Mouse (Mus musculus) myocyte (in vitro differentiated cells): ENCODE results near the gene Ccdc92.

Experiments used
- CEBPB ChIP-seq: IDR thresholded peaks from 2 replicates; pipeline ENCODE4 v1.6.1; 2011; ENCODE audit warnings: mild to moderate bottlenecking, moderate library complexity; ENCODE audit not compliant: poor library complexity, insufficient read depth, severe bottlenecking
- E2F4 ChIP-seq: IDR thresholded peaks from one replicate; pipeline ENCODE4 v1.6.1; 2011; ENCODE audit warnings: mild to moderate bottlenecking, control low read depth, moderate library complexity; ENCODE audit not compliant: insufficient read depth
- MAX ChIP-seq: IDR thresholded peaks from one replicate; pipeline ENCODE4 v1.6.1; 2011; ENCODE audit warnings: low read depth, mild to moderate bottlenecking, control low read depth
- MYOD1 ChIP-seq, 3 experiments: IDR thresholded peaks; one replicate each; pipeline ENCODE4 v1.6.1; 2011; ENCODE audit warnings: control low read depth in 2 of 3, low read depth in 2 of 3, mild to moderate bottlenecking in 2 of 3, moderate library complexity in 1 of 3; ENCODE audit not compliant: insufficient read length in 2 of 3, control insufficient read depth in 1 of 3
- MYOG ChIP-seq, 3 experiments: IDR thresholded peaks; one replicate each; pipeline ENCODE4 v1.6.1; 2011; ENCODE audit warnings: control low read depth in 2 of 3, low read depth in 2 of 3, mild to moderate bottlenecking in 2 of 3; ENCODE audit not compliant: insufficient read length in 2 of 3, control insufficient read depth in 1 of 3, insufficient read depth in 1 of 3
- POLR2A ChIP-seq: IDR thresholded peaks from one replicate; pipeline ENCODE4 v1.6.1; 2011; ENCODE audit warnings: low read depth, mild to moderate bottlenecking, control low read depth, moderate library complexity; ENCODE audit not compliant: insufficient read length
- POLR2AphosphoS2 ChIP-seq: IDR thresholded peaks from one replicate; pipeline ENCODE4 v1.6.1; 2011; ENCODE audit warnings: low read depth, control low read depth; ENCODE audit not compliant: insufficient read length
- REST ChIP-seq: IDR thresholded peaks from one replicate; pipeline ENCODE4 v1.6.1; 2011; ENCODE audit warnings: mild to moderate bottlenecking, control low read depth, moderate library complexity; ENCODE audit not compliant: insufficient read depth, insufficient read length
- SRF ChIP-seq: IDR thresholded peaks from one replicate; pipeline ENCODE4 v1.6.1; 2011; ENCODE audit warnings: low read depth; ENCODE audit not compliant: control insufficient read depth, insufficient read length
- TCF12 ChIP-seq: IDR thresholded peaks from one replicate; pipeline ENCODE4 v1.6.1; 2011; ENCODE audit warnings: mild to moderate bottlenecking, control low read depth; ENCODE audit not compliant: poor library complexity, insufficient read depth, severe bottlenecking
- TCF3 ChIP-seq: IDR thresholded peaks from one replicate; pipeline ENCODE4 v1.6.1; 2011; ENCODE audit warnings: low read depth, control low read depth; ENCODE audit not compliant: insufficient read length
- USF1 ChIP-seq: IDR thresholded peaks from one replicate; pipeline ENCODE4 v1.6.1; 2011; ENCODE audit warnings: low read depth, mild to moderate bottlenecking, control low read depth, moderate library complexity

- no peak for TF ChIP-seq TCF12
- TF ChIP-seq POLR2A = no peak
- no peak for TF ChIP-seq REST
- no peak for TF ChIP-seq MYOG (IDR thresholded peaks at IDR 0.05; ENCODE audit: control insufficient read depth in 1 of 3, insufficient read depth in 1 of 3, insufficient read length in 2 of 3, low read depth in 2 of 3)
- TF ChIP-seq MYOD1 (IDR thresholded peaks at IDR 0.05; ENCODE audit: control insufficient read depth in 1 of 3, insufficient read length in 2 of 3, low read depth in 2 of 3) = no peak
- no peak for TF ChIP-seq E2F4
- no peak for TF ChIP-seq POLR2AphosphoS2
- TF ChIP-seq MAX = no peak
- TF ChIP-seq USF1 = no peak
- no peak for TF ChIP-seq CEBPB
- no peak for TF ChIP-seq SRF
- no peak for TF ChIP-seq TCF3
Observed at GRCm38 (mm10) chr5:124873096-124873495, 10.9 kb upstream of the Ccdc92 start.
